Mouse (Mus musculus): Measurements from ENCODE around the gene Tatdn2. TPM values are rescaled to one million over a fixed set of nuclear protein-coding genes. Genes with fewer than 3 reads are reported as not detected.
"Not testable (repeated sequence)": the region's sequence is repeated elsewhere in the genome, so short reads cannot be mapped to it uniquely, and the experiment has no call there.

The Tatdn2 gene
- polyA plus RNA-seq, 1 experiment from 2014 or later: 0.96 TPM

DNA sequence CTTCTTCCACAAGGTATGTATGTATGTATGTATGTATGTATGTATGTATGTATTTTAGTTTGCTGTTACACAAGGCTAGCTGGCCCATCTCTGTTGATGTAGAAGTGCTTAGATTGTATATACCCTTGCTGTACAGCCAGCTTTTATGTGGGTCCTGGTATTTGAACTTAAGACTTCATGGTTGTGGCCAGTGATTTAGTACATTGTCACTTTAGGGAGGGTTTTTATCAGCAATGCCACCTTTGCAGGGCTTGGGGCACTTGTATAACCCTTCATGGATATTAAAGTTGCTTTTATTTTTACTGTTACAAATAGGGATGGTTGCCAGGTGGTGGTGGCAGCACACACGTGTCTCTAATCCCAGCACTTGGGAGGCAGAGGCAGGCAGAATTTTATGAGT is 1.6 kb upstream of the Tatdn2 start:
- no peak overlapping the region for H3K4me2 ChIP-seq
- H3K27ac ChIP-seq: no peak overlapping the region
- 83% methylated on average over 1 of the region's 1 CpGs for WGBS

DNA sequence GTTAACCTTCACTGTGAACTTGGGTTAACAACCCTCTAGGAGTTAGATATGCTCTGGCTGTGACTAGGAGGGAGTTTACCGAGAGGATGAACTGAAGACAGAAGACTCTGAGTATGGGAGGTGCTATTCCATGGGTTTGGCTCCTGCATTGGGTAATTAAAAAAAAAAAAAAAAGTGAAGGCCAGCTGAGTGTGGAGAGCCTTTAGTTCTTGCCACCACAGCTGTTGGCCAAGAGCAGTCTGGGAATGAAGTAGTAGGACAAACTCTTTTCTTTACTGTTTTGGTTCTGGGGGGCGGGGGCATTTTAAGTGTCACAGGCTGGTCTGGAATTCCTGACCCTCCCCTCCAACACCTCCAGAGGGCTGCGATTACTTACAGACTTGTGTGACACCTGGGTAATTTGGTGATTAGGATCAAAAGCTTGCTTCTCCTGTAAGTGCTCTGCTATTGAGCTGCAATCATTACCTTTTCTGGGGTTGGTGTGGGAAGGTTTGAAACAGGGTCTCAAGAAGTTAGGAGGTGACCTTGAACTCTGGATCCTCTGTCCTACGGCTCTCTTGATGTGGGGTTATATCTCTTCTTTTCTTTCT is 989 bp upstream of the Tatdn2 start:
- ATAC-seq (ENCODE audit: low FRiP score): no peak
- H3K4me2 ChIP-seq: peak overlapping the region; percentile 86

More for the DNA sequence above, 1.6 kb upstream of the Tatdn2 start:
- no peaks in the 10 kb centered on the region for H3K9me3 ChIP-seq
- no peaks in the 10 kb centered on the region for H3K27me3 ChIP-seq
- H3K4me3 ChIP-seq (replicated peaks): no peak overlapping the region
- H3K4me1 ChIP-seq: peaks cover 36% of the 10 kb centered on the region
- ATAC-seq (ENCODE audit: low FRiP score): no peak
- H3K9ac ChIP-seq: no peak overlapping the region
- H3K36me3 ChIP-seq (replicated peaks): peaks cover 4% of the 10 kb centered on the region

DNA sequence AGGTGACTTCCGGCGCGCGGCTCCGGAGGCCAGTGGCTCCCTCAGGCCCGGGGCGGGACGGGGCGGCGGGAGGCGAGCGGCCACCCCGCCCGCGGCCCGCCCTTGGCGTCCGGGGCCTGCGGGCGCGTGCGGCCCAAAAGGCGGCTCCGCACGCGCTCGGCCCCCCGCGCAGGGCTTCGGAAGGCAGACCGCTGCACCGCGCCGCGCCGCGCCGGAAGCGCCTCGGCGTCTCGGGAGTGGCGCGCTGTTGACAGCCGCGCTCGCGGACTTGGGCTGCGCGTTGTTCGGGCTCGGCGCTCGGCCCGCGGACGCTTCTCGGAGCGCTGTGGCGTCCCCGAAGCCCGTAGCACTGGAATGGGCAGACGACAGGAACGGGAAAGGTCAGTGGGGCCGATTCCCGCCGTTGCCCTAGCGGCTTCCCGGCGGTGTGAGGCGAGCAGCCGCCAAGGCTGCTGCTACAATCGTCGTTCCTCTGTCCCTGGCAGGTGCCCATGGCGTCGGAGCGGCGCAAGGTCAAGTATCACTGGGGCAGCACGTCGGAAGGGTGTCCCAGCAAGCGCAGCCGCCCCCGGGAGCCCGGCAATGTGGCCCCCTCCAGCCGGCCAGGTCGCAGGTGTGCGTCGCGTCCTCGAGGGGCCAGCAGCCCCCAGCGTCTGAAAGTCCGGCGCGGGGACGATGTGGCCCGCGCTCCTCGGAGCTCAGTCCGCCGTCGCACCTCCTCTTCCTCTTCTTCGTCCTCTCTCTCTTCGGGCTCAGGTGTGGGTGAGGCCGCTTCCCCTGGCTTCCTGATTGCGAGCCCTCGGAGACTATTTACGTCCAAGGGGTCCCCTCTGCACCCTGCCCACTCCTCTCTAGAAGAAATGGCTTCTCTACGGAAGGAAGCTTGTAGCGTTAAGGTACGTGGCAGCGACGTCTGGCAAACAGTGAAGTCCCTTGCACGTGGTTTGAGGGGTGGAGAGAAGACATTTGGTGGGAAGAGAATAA is 664 bp downstream of the Tatdn2 start:
- H3K27me3 ChIP-seq: no peaks in the 10 kb centered on the region
- peaks cover 23% of the 10 kb centered on the region for H3K36me3 ChIP-seq (replicated peaks)
- H3K4me1 ChIP-seq: peaks cover 28% of the 10 kb centered on the region
- peak overlapping the region; percentile 88 for H3K27ac ChIP-seq
- peak overlapping the region; percentile 85 for H3K4me3 ChIP-seq (replicated peaks)
- peak overlapping the region; percentile 73 for H3K9ac ChIP-seq
- H3K9me3 ChIP-seq: no peaks in the 10 kb centered on the region
- peak; percentile 79 for ATAC-seq (ENCODE audit: low FRiP score)
- H3K4me2 ChIP-seq: peak overlapping the region; percentile 86
- WGBS: under 1% methylated on average over 74 of the region's 113 CpGs

More for the DNA sequence above, 989 bp upstream of the Tatdn2 start:
- Histone ChIP-seq H3K4me3 (replicated peaks) (peak overlapping the region; percentile 85; the same call in 1 of the 2 replicates), H3K9me3 (no peaks in the 10 kb centered on the region), H3K27ac (no peak overlapping the region), H3K4me1 (peaks cover 30% of the 10 kb centered on the region), H3K9ac (peak overlapping the region; percentile 29; the same call in 1 of the 2 replicates), H3K27me3 (no peaks in the 10 kb centered on the region), H3K36me3 (replicated peaks) (peaks cover 7% of the 10 kb centered on the region)
- WGBS: 89% methylated on average over 4 of the region's 4 CpGs

DNA sequence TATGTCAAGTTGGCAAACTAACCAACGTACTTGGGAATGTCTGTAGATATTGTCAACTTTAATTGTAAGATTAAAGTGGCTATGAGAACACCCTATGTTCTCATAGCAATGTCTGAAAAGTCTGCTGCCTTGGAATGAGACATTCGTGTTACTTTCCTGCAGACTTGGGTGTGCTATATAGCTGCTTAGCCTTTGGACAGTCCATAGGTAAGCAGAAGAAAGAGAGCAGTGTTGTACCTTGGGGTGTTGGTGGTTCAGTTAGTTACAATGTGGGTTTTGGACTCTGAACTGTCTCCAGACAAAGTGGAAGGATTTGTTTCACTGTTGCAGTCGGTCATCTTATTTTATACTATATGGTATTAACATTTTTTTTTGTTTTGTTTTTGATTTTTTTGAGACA is 15.9 kb downstream of the Tatdn2 start:
- peaks cover 96% of the 10 kb centered on the region for H3K36me3 ChIP-seq (replicated peaks)
- H3K27me3 ChIP-seq: no peaks in the 10 kb centered on the region
- WGBS: 92% methylated on average over 3 of the region's 3 CpGs
- no peak overlapping the region for H3K4me2 ChIP-seq
- no peak for ATAC-seq (ENCODE audit: low FRiP score)
- no peak overlapping the region for H3K4me3 ChIP-seq (replicated peaks)
- H3K27ac ChIP-seq: no peak overlapping the region
- H3K9me3 ChIP-seq: no peaks in the 10 kb centered on the region
- no peak overlapping the region for H3K9ac ChIP-seq
- no peaks in the 10 kb centered on the region for H3K4me1 ChIP-seq

DNA sequence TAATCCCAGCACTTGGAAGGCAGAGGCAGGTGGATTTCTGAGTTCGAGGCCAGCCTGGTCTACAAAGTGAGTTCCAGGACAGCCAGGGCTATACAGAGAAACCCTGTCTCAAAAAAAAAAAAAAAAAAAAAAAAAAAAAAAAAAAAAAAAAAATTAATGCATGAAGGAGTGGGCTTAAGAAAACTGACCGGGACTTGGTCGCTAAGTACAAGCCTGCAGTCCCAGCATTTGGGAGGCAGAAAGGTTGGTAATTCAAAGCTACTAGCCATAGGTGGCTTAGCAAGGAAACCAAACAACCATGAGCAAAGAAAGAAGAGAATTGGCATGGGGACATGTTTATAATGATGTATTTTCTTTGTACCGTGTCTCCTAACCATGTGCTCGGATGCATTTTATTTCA is 16.5 kb downstream of the Tatdn2 start:
- 93% methylated on average over 5 of the region's 5 CpGs for WGBS
- H3K4me2 ChIP-seq; H3K9ac ChIP-seq; ATAC-seq (ENCODE audit: low FRiP score); H3K4me1 ChIP-seq; H3K4me3 ChIP-seq (replicated peaks); H3K9me3 ChIP-seq; H3K27me3 ChIP-seq; H3K27ac ChIP-seq: not testable (repeated sequence)
- peaks cover 92% of the 10 kb centered on the region for H3K36me3 ChIP-seq (replicated peaks)

DNA sequence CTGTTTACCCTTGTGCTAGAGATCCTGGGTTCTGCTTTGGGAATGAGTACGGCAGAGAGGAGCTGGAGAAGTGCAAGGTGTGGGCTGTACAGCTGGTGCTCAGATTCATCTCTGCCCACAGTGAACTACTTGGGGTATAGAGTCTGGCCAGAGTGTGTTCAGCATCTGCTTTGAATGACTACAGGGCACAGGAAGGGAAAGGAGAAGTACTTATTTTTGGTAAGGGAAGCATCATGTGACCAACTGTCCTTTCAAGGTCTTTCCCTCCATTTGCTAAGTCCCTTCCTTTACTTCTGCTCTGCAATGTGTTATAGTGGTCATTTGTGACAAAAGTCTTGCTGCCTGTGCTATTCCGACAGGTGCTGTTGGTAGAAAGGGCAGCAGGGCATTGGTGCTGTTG is 17.4 kb downstream of the Tatdn2 start:
- Histone ChIP-seq H3K27me3 (no peaks in the 10 kb centered on the region), H3K36me3 (replicated peaks) (peaks cover 93% of the 10 kb centered on the region), H3K9ac (no peak overlapping the region), H3K9me3 (no peaks in the 10 kb centered on the region), H3K4me2 (no peak overlapping the region), H3K4me1 (no peaks in the 10 kb centered on the region), H3K4me3 (replicated peaks) (no peak overlapping the region), H3K27ac (no peak overlapping the region)
- ATAC-seq (ENCODE audit: low FRiP score): no peak
- 93% methylated on average over 2 of the region's 2 CpGs for WGBS

DNA sequence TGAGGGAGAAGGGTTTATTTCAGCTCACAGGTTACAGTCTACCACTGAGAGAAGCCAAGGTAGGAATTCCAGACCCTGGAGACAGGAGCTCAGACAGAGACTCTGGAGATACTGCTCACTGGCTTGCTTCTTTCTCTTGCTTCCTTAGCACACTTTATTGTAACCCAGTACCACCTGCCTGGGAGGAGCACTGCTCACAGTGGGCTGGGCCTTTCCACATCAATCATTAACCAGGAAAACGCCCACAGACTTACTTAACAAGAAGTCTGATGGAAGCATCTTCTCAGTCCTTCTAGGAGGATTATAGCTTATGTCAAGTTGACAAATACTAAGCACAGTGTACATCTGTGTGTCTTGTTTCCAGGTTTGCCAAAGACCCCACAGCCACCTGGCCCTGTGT is 17.9 kb downstream of the Tatdn2 start:
- Histone ChIP-seq H3K4me2 (no peak overlapping the region), H3K27me3 (no peaks in the 10 kb centered on the region), H3K9ac (no peak overlapping the region), H3K27ac (no peak overlapping the region), H3K4me1 (no peaks in the 10 kb centered on the region), H3K36me3 (replicated peaks) (peaks cover 93% of the 10 kb centered on the region), H3K9me3 (no peaks in the 10 kb centered on the region), H3K4me3 (replicated peaks) (no peak overlapping the region)
- 84% methylated on average over 1 of the region's 1 CpGs for WGBS
- no peak for ATAC-seq (ENCODE audit: low FRiP score)

DNA sequence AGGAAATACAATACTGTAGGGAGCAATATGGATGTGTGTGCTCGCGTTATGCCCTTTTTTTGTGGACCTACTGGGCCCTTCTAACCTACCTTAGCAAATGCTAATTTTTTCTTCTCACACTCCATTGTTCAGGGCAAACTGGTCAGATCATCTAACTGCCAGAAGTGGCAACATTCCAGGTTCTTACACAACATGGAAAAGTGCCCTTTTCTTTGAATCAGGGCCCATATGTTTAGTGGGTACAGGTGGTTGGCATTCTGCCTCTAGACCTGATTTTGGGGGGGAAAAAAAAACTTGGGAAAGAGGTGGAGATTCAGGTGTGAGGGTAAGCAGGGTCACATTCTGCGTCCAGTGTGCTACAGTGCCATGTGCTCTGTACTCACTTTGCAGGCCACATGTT is 20.7 kb downstream of the Tatdn2 start:
- no peak overlapping the region for H3K27ac ChIP-seq
- no peaks in the 10 kb centered on the region for H3K27me3 ChIP-seq
- H3K4me2 ChIP-seq: no peak overlapping the region
- no peak for ATAC-seq (ENCODE audit: low FRiP score)
- 91% methylated on average over 3 of the region's 3 CpGs for WGBS
- no peak overlapping the region for H3K4me3 ChIP-seq (replicated peaks)
- H3K36me3 ChIP-seq (replicated peaks): peaks cover 75% of the 10 kb centered on the region
- H3K9ac ChIP-seq: no peak overlapping the region
- no peaks in the 10 kb centered on the region for H3K9me3 ChIP-seq
- H3K4me1 ChIP-seq: no peaks in the 10 kb centered on the region

DNA sequence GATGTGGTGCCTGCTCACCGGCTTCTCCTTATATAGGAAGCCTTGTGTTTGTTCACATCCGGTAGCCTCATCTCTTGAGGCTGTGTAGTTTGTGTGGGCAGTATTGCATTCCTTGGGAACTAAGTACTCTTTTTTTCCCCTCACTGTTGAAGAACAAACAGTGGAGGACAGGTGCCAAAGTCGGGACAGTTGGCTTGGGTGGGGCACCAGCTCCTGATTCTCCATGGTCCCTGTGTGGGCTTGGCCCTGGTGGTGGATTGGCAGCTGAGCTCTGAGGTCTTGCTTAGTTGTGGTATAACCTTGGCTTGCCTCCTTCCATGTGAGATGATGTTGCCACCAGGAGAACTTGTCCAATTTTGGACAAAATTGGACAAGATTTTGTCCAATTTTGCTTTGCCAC is 23.0 kb downstream of the Tatdn2 start, which contains the start of gene Ghrl:
Ghrl (minus strand) TSS at position 3 of the 400 bp plus-strand sequence.
- Histone ChIP-seq H3K36me3 (replicated peaks) (peaks cover 60% of the 10 kb centered on the region), H3K4me3 (replicated peaks) (no peak within 1 kb of the TSS)
- ATAC-seq (ENCODE audit: low FRiP score): no peak

DNA sequence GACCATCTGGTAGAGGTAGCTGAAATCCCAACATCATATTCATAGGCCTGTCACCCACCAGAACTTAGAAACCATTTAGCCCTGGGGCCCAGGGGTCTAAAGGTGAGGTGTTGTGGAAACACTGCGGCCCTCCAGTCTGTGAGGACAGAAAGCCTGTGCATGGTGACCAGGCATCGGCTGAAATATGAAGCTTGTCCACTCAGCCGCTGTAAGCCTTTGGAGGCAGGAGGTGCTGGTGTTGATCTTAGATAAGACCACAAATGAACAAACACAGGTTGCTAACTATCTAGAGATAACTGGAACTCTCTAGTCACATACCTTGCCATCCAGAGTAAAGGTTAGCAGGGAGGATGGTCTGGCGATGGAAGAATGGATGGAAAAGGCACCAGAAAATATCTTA is 24.2 kb downstream of the Tatdn2 start:
- no peak for ATAC-seq (ENCODE audit: low FRiP score)
- H3K27ac ChIP-seq: no peak overlapping the region
- WGBS: 94% methylated on average over 4 of the region's 4 CpGs
- no peaks in the 10 kb centered on the region for H3K9me3 ChIP-seq
- no peak overlapping the region for H3K4me2 ChIP-seq
- no peak overlapping the region for H3K4me3 ChIP-seq (replicated peaks)
- H3K4me1 ChIP-seq: no peaks in the 10 kb centered on the region
- H3K36me3 ChIP-seq (replicated peaks): peaks cover 54% of the 10 kb centered on the region
- no peaks in the 10 kb centered on the region for H3K27me3 ChIP-seq
- no peak overlapping the region for H3K9ac ChIP-seq

More for the DNA sequence above, 23.0 kb downstream of the Tatdn2 start, which contains the start of gene Ghrl:
- 95% methylated on average over 3 of the region's 3 CpGs for WGBS
- no peak within 1 kb of the TSS for H3K9ac ChIP-seq
- no peaks in the 10 kb centered on the region for H3K9me3 ChIP-seq
- no peaks in the 10 kb centered on the region for H3K27me3 ChIP-seq
- H3K4me1 ChIP-seq: no peaks in the 10 kb centered on the region
- H3K4me2 ChIP-seq: no peak within 1 kb of the TSS
- H3K27ac ChIP-seq: no peak within 1 kb of the TSS

DNA sequence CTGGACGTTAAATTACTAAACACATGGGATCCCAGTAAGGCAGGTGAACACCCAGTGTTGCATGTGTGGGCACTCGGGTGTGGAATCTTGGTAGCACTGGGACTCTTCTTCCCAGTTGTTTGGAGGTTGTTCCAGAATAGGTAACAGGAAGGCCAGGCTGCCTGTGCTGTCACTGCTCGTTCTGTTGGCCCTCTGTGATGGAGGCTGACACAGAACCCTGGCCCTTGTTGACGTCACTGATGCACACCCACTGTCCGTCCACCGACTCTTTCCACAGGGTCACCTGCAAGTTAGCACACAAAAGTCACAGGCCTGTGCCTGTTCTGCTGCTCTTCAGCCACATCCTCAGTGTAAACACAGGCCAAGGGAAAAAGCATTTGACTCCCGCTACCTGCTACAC is 31.3 kb downstream of the Tatdn2 start:
- H3K27me3 ChIP-seq: no peaks in the 10 kb centered on the region
- no peaks in the 10 kb centered on the region for H3K9me3 ChIP-seq
- 91% methylated on average over 7 of the region's 7 CpGs for WGBS
- no peak for ATAC-seq (ENCODE audit: low FRiP score)
- H3K27ac ChIP-seq: no peak overlapping the region
- no peaks in the 10 kb centered on the region for H3K4me1 ChIP-seq
- no peak overlapping the region for H3K4me2 ChIP-seq
- no peak overlapping the region for H3K9ac ChIP-seq
- peaks cover 82% of the 10 kb centered on the region for H3K36me3 ChIP-seq (replicated peaks)
- H3K4me3 ChIP-seq (replicated peaks): no peak overlapping the region

DNA sequence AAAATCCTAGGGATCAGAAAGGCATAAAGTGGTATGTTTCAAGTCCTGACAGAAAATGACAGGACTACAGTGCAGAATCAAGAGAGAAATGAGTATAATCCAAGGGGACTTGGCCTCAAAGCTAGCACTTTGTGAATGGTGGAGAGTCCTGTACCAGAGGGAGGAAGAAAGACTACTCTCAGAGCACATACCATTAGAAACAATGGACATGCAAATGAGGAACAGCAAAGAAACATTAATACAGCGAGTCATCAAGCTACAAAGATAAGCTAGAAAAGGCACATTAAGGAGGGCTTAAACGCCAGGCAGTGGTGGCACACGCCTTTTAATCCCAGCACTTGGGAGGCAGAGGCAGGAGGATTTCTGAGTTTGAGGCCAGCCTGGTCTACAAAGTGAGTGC is 34.4 kb downstream of the Tatdn2 start:
- Histone ChIP-seq H3K4me1 (no peaks in the 10 kb centered on the region), H3K9ac (no peak overlapping the region), H3K4me2 (no peak overlapping the region), H3K27me3 (no peaks in the 10 kb centered on the region), H3K4me3 (replicated peaks) (no peak overlapping the region), H3K36me3 (replicated peaks) (peaks cover 99% of the 10 kb centered on the region), H3K9me3 (no peaks in the 10 kb centered on the region), H3K27ac (no peak overlapping the region)
- no peak for ATAC-seq (ENCODE audit: low FRiP score)
- 90% methylated on average over 3 of the region's 3 CpGs for WGBS

Measured in forebrain, embryonic 12.5 days (tissue).